Mouse (Mus musculus): ENCODE results near the gene Olfr1153. TPM values are rescaled to one million over a fixed set of nuclear protein-coding genes. Genes with fewer than 3 reads are reported as not detected.

Gene Olfr1153
- not detected in 2 replicates for polyA plus RNA-seq (2014; fragmentation: Nextera tagmentation; extraction: Ambion mirVana)

DNA sequence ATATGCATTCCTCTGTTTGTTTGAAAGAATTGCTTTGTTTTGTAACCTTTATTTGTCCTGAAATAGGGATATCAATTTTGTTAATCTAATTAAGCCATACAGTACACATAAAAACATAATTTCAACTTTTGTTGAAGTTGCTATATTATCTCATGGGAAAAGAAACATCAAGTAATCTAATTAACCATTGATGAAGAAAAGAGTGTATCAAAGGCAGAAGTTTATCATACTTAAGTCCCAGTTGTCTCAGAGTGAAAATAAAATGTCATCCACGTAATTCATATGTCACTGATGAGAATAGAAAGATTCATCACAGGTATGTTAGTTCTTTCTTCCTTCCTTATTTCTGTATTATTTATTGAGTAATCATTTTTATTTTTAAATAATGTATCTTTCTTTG, at the start of gene Olfr1153:
Olfr1153 (plus strand) TSS at position 301 of the 400 bp plus-strand sequence.
- 76% methylated on average over 1 of the region's 1 CpGs for WGBS
- H3K4me1 ChIP-seq (ENCODE audit: control insufficient read depth, insufficient read depth, low read length), result no peaks in the 10 kb centered on the region
- no peaks in the 10 kb centered on the region for H3K27me3 ChIP-seq (ENCODE audit: control insufficient read depth, insufficient read depth, low read length)
- H3K9me3 ChIP-seq (ENCODE audit: control insufficient read depth, low read depth, low read length), result no peaks in the 10 kb centered on the region
- no peak for ATAC-seq (ENCODE audit: insufficient number of reproducible peaks, insufficient read depth, low FRiP score, low read depth)
- H3K4me2 ChIP-seq (replicated peaks; ENCODE audit: low read depth, low read length), result no peak within 1 kb of the TSS
- no peak within 1 kb of the TSS for H3K9ac ChIP-seq (replicated peaks; ENCODE audit: low read depth, low read length)
- H3K27ac ChIP-seq (ENCODE audit: low read length), result no peak within 1 kb of the TSS
- no peaks in the 10 kb centered on the region for H3K36me3 ChIP-seq (ENCODE audit: control insufficient read depth, insufficient read depth, low read length)
- no peak within 1 kb of the TSS for H3K4me3 ChIP-seq (ENCODE audit: low read depth, low read length)

- 84% methylated on average over 1 of the region's 1 CpGs for WGBS
- no peak within 1 kb of the TSS for H3K27ac ChIP-seq (ENCODE audit: low read length)
- no peaks in the 10 kb centered on the region for H3K36me3 ChIP-seq (ENCODE audit: control insufficient read depth, insufficient read depth, low read length)
- ATAC-seq (ENCODE audit: insufficient number of reproducible peaks, insufficient read depth, low FRiP score, low read depth), result no peak
- no peaks in the 10 kb centered on the region for H3K9me3 ChIP-seq (ENCODE audit: control insufficient read depth, low read depth, low read length)
- H3K27me3 ChIP-seq (ENCODE audit: control insufficient read depth, insufficient read depth, low read length), result no peaks in the 10 kb centered on the region
- H3K4me3 ChIP-seq (ENCODE audit: low read depth, low read length), result no peak within 1 kb of the TSS
- H3K4me1 ChIP-seq (ENCODE audit: control insufficient read depth, insufficient read depth, low read length), result no peaks in the 10 kb centered on the region
- no peak within 1 kb of the TSS for H3K9ac ChIP-seq (replicated peaks; ENCODE audit: low read depth, low read length)
- H3K4me2 ChIP-seq (replicated peaks; ENCODE audit: low read depth, low read length), result no peak within 1 kb of the TSS
Observed at GRCm38 (mm10) chr2:87855562-87855961, 39.2 kb upstream of the Olfr1153 start, which contains the start of gene Olfr1151. Gene Olfr1151, plus strand, starts transcription at chr2:87855862.

DNA sequence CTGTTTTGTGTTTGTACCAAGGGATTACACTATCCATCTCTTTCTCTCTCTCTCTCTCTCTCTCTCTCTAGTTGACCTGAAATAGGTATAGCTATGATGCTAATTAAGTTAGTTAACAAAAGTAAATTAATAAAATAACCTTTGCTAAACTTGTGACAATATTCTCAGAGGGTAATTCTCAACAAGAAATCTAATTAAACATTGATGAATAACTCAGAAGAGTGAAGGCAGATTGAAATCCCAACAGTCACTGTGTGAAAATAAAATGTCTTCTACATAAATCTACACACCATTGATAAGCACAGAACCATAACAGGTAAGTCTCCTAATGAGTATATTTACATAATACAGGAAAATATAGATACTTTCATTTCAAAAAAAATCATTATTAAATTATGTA, 28.6 kb upstream of the Olfr1153 start, which contains the start of gene Olfr1152:
Olfr1152 (plus strand) TSS at position 301 of the 400 bp plus-strand sequence.
- H3K9me3 ChIP-seq (ENCODE audit: control insufficient read depth, low read depth, low read length), result no peaks in the 10 kb centered on the region
- no peaks in the 10 kb centered on the region for H3K4me1 ChIP-seq (ENCODE audit: control insufficient read depth, insufficient read depth, low read length)
- no peak within 1 kb of the TSS for H3K9ac ChIP-seq (replicated peaks; ENCODE audit: low read depth, low read length)
- no peaks in the 10 kb centered on the region for H3K36me3 ChIP-seq (ENCODE audit: control insufficient read depth, insufficient read depth, low read length)
- H3K4me3 ChIP-seq (ENCODE audit: low read depth, low read length), result no peak within 1 kb of the TSS
- no peak within 1 kb of the TSS for H3K4me2 ChIP-seq (replicated peaks; ENCODE audit: low read depth, low read length)
- H3K27me3 ChIP-seq (ENCODE audit: control insufficient read depth, insufficient read depth, low read length), result no peaks in the 10 kb centered on the region
- no peak within 1 kb of the TSS for H3K27ac ChIP-seq (ENCODE audit: low read length)
- ATAC-seq (ENCODE audit: insufficient number of reproducible peaks, insufficient read depth, low FRiP score, low read depth), result no peak

- 89% methylated on average over 1 of the region's 1 CpGs for WGBS
- H3K27me3 ChIP-seq (ENCODE audit: control insufficient read depth, insufficient read depth, low read length), result no peaks in the 10 kb centered on the region
- ATAC-seq (ENCODE audit: insufficient number of reproducible peaks, insufficient read depth, low FRiP score, low read depth), result no peak
Observed at GRCm38 (mm10) chr2:87905066-87905465, 10.3 kb downstream of the Olfr1153 start, which contains the start of gene Olfr1154. Gene Olfr1154, minus strand, starts transcription at chr2:87905166.

GRCm38 (mm10) chr2:87945037-87945436, 50.3 kb downstream of the Olfr1153 start, which contains the start of gene Olfr1155:
Gene Olfr1155, minus strand, starts transcription at chr2:87945137.
- Histone ChIP-seq H3K4me3 (ENCODE audit: low read depth, low read length) (no peak within 1 kb of the TSS), H3K9ac (replicated peaks; ENCODE audit: low read depth, low read length) (no peak within 1 kb of the TSS), H3K27ac (ENCODE audit: low read length) (no peak within 1 kb of the TSS), H3K36me3 (ENCODE audit: control insufficient read depth, insufficient read depth, low read length) (no peaks in the 10 kb centered on the region), H3K27me3 (ENCODE audit: control insufficient read depth, insufficient read depth, low read length) (no peaks in the 10 kb centered on the region), H3K9me3 (ENCODE audit: control insufficient read depth, low read depth, low read length) (no peaks in the 10 kb centered on the region), H3K4me1 (ENCODE audit: control insufficient read depth, insufficient read depth, low read length) (no peaks in the 10 kb centered on the region), H3K4me2 (replicated peaks; ENCODE audit: low read depth, low read length) (no peak within 1 kb of the TSS)
- no peak for ATAC-seq (ENCODE audit: insufficient number of reproducible peaks, insufficient read depth, low FRiP score, low read depth)
- 98% methylated on average over 1 of the region's 1 CpGs for WGBS

More at GRCm38 (mm10) chr2:87905066-87905465, 10.3 kb downstream of the Olfr1153 start, which contains the start of gene Olfr1154:
- H3K27ac ChIP-seq (ENCODE audit: low read length), result no peak within 1 kb of the TSS
- no peaks in the 10 kb centered on the region for H3K36me3 ChIP-seq (ENCODE audit: control insufficient read depth, insufficient read depth, low read length)
- H3K9me3 ChIP-seq (ENCODE audit: control insufficient read depth, low read depth, low read length), result no peaks in the 10 kb centered on the region
- H3K9ac ChIP-seq (replicated peaks; ENCODE audit: low read depth, low read length), result no peak within 1 kb of the TSS
- H3K4me1 ChIP-seq (ENCODE audit: control insufficient read depth, insufficient read depth, low read length), result no peaks in the 10 kb centered on the region
- no peak within 1 kb of the TSS for H3K4me2 ChIP-seq (replicated peaks; ENCODE audit: low read depth, low read length)
- no peak within 1 kb of the TSS for H3K4me3 ChIP-seq (ENCODE audit: low read depth, low read length)

Other genes with a start within 250 kb of the Olfr1153 start
- not detected in 2 replicates for gene Olfr1133, start 247.6 kb upstream of the Olfr1153 start, polyA plus RNA-seq (2014; fragmentation: Nextera tagmentation; extraction: Ambion mirVana)
- gene Olfr1134, start 236.5 kb upstream of the Olfr1153 start, polyA plus RNA-seq (2014; fragmentation: Nextera tagmentation; extraction: Ambion mirVana), result not detected in 2 replicates
- not detected in 2 replicates for gene Olfr1135, start 221.3 kb upstream of the Olfr1153 start, polyA plus RNA-seq (2014; fragmentation: Nextera tagmentation; extraction: Ambion mirVana)
- not detected in 2 replicates for gene Olfr1136, start 201.0 kb upstream of the Olfr1153 start, polyA plus RNA-seq (2014; fragmentation: Nextera tagmentation; extraction: Ambion mirVana)
- not detected in 2 replicates for gene Olfr1137, start 181.8 kb upstream of the Olfr1153 start, polyA plus RNA-seq (2014; fragmentation: Nextera tagmentation; extraction: Ambion mirVana)
- gene Olfr1138, start 155.0 kb upstream of the Olfr1153 start, polyA plus RNA-seq (2014; fragmentation: Nextera tagmentation; extraction: Ambion mirVana), result not detected in 2 replicates
- gene Olfr1140, start 151.2 kb upstream of the Olfr1153 start, polyA plus RNA-seq (2014; fragmentation: Nextera tagmentation; extraction: Ambion mirVana), result not detected in 2 replicates
- gene Olfr1141, start 141.0 kb upstream of the Olfr1153 start, polyA plus RNA-seq (2014; fragmentation: Nextera tagmentation; extraction: Ambion mirVana), result not detected in 2 replicates
- gene Olfr152, start 115.5 kb upstream of the Olfr1153 start, polyA plus RNA-seq (2014; fragmentation: Nextera tagmentation; extraction: Ambion mirVana), result not detected in 2 replicates
- gene Olfr1143, start 94.4 kb upstream of the Olfr1153 start, polyA plus RNA-seq (2014; fragmentation: Nextera tagmentation; extraction: Ambion mirVana), result not detected in 2 replicates
- gene Olfr1145, start 85.1 kb upstream of the Olfr1153 start, polyA plus RNA-seq (2014; fragmentation: Nextera tagmentation; extraction: Ambion mirVana), result not detected in 2 replicates
- not detected in 2 replicates for gene Olfr1148, start 64.4 kb upstream of the Olfr1153 start, polyA plus RNA-seq (2014; fragmentation: Nextera tagmentation; extraction: Ambion mirVana)
- gene Olfr1150-ps1, start 51.0 kb upstream of the Olfr1153 start, polyA plus RNA-seq (2014; fragmentation: Nextera tagmentation; extraction: Ambion mirVana), result not detected in 2 replicates
- gene Olfr1151, start 39.1 kb upstream of the Olfr1153 start, polyA plus RNA-seq (2014; fragmentation: Nextera tagmentation; extraction: Ambion mirVana), result not detected in 2 replicates
- 0.06 TPM in 1 of 2 replicates, not detected in the other for gene Olfr1152, start 28.5 kb upstream of the Olfr1153 start, polyA plus RNA-seq (2014; fragmentation: Nextera tagmentation; extraction: Ambion mirVana)
- not detected in 2 replicates for gene Olfr1154, start 10.2 kb downstream of the Olfr1153 start, polyA plus RNA-seq (2014; fragmentation: Nextera tagmentation; extraction: Ambion mirVana)
- gene Olfr1155, start 50.2 kb downstream of the Olfr1153 start, polyA plus RNA-seq (2014; fragmentation: Nextera tagmentation; extraction: Ambion mirVana), result not detected in 2 replicates
- not detected in 2 replicates for gene Olfr1156, start 58.1 kb downstream of the Olfr1153 start, polyA plus RNA-seq (2014; fragmentation: Nextera tagmentation; extraction: Ambion mirVana)
- not detected in 2 replicates for gene Olfr1157, start 73.3 kb downstream of the Olfr1153 start, polyA plus RNA-seq (2014; fragmentation: Nextera tagmentation; extraction: Ambion mirVana)
- gene Olfr74, start 79.7 kb downstream of the Olfr1153 start, polyA plus RNA-seq (2014; fragmentation: Nextera tagmentation; extraction: Ambion mirVana), result not detected in 2 replicates
- gene Olfr1158, start 95.2 kb downstream of the Olfr1153 start, polyA plus RNA-seq (2014; fragmentation: Nextera tagmentation; extraction: Ambion mirVana), result not detected in 2 replicates
- gene Olfr1160, start 113.3 kb downstream of the Olfr1153 start, polyA plus RNA-seq (2014; fragmentation: Nextera tagmentation; extraction: Ambion mirVana), result not detected in 2 replicates
- not detected in 2 replicates for gene Olfr1161, start 127.8 kb downstream of the Olfr1153 start, polyA plus RNA-seq (2014; fragmentation: Nextera tagmentation; extraction: Ambion mirVana)
- not detected in 2 replicates for gene Olfr73, start 142.7 kb downstream of the Olfr1153 start, polyA plus RNA-seq (2014; fragmentation: Nextera tagmentation; extraction: Ambion mirVana)
- gene Olfr1162, start 156.2 kb downstream of the Olfr1153 start, polyA plus RNA-seq (2014; fragmentation: Nextera tagmentation; extraction: Ambion mirVana), result not detected in 2 replicates
- not detected in 2 replicates for gene Olfr1163, start 176.9 kb downstream of the Olfr1153 start, polyA plus RNA-seq (2014; fragmentation: Nextera tagmentation; extraction: Ambion mirVana)
- gene Olfr1164, start 199.0 kb downstream of the Olfr1153 start, polyA plus RNA-seq (2014; fragmentation: Nextera tagmentation; extraction: Ambion mirVana), result not detected in 2 replicates
- not detected in 2 replicates for gene Olfr1166, start 233.3 kb downstream of the Olfr1153 start, polyA plus RNA-seq (2014; fragmentation: Nextera tagmentation; extraction: Ambion mirVana)

All from stomach, embryonic 14.5 days (tissue).